Mouse (Mus musculus) lung, postnatal 0 days (tissue): ENCODE measurements around the gene Plekhh2. TPM values are rescaled to one million over a fixed set of nuclear protein-coding genes. Genes with fewer than 3 reads are reported as not detected.

ENCODE experiments used
- ATAC-seq: fragments of 200-750 bp; cut with Nextera tagmentation; 2 replicates; pipeline ENCODE4 v1.8.0; 2017; ENCODE audit warnings: moderate library complexity
- DNase-seq: peaks from one replicate; pipeline ENCODE4 v3.0.0-alpha.2; 2016; ENCODE audit warnings: low spot score
- H3K27ac ChIP-seq: fragments of 300-500 bp; sonication (generic); 2 replicates; pipeline ENCODE4 v1.5.1; 2014; ENCODE audit warnings: antibody characterized with exemption, mild to moderate bottlenecking, low read length, mixed read lengths
- H3K27me3 ChIP-seq: fragments of 300-500 bp; sonication (generic); replicated peaks from 2 replicates; pipeline ENCODE4 v1.6.1; 2014; ENCODE audit warnings: low read length, mixed read lengths; ENCODE audit not compliant: insufficient read depth
- H3K36me3 ChIP-seq: fragments of 300-500 bp; sonication (generic); 2 replicates; pipeline ENCODE4 v1.6.1; 2014; ENCODE audit warnings: low read length, mixed read lengths; ENCODE audit not compliant: insufficient read depth
- H3K4me1 ChIP-seq: fragments of 300-500 bp; sonication (generic); 2 replicates; pipeline ENCODE4 v1.6.1; 2014; ENCODE audit warnings: antibody characterized with exemption, low read depth, low read length, mixed read lengths; ENCODE audit not compliant: insufficient read depth
- H3K4me2 ChIP-seq: fragments of 300-500 bp; sonication (generic); replicated peaks from 2 replicates; pipeline ENCODE4 v1.6.1; 2014; ENCODE audit warnings: low read depth, mild to moderate bottlenecking, low read length, moderate library complexity, mixed read lengths
- H3K4me3 ChIP-seq: fragments of 300-500 bp; sonication (generic); 2 replicates; pipeline ENCODE4 v1.5.1; 2014; ENCODE audit warnings: low read depth, low read length
- H3K9ac ChIP-seq: fragments of 300-500 bp; sonication (generic); replicated peaks from 2 replicates; pipeline ENCODE4 v1.6.1; 2014; ENCODE audit warnings: low read depth, mild to moderate bottlenecking
- H3K9me3 ChIP-seq: fragments of 300-500 bp; sonication (generic); 2 replicates; pipeline ENCODE4 v1.6.1; 2016; ENCODE audit warnings: low read length, mixed read lengths
- CTCF ChIP-seq: IDR thresholded peaks from 2 replicates; pipeline ENCODE4 v1.5.1; 2016; ENCODE audit warnings: antibody characterized with exemption, mild to moderate bottlenecking
- EP300 ChIP-seq: IDR thresholded peaks from 2 replicates; pipeline ENCODE4 v1.6.1; 2016; ENCODE audit warnings: antibody characterized with exemption, mild to moderate bottlenecking, control low read depth
- WGBS: fragments of 180-500 bp; shearing (Covaris S2); extraction: QIAGEN DNeasy Blood & Tissue Kit; methylation state at CpG from one replicate; pipeline ENCODE4 v1.1.7; 2014; 5-methylcytosine and 5-hydroxymethylcytosine counted together
- polyA plus RNA-seq: library from polyadenylated mRNA; unstranded; fragments of >200 nt; fragmentation: Nextera tagmentation; extraction: Ambion mirVana; gene quantifications from 2 replicates; pipeline ENCODE4 v1.2.1, GENCODE M21; 2015

Gene Plekhh2
- polyA plus RNA-seq, 1 experiment from 2014 or later = 5.1 TPM

GRCm38 (mm10) chr17:84480464-84481355 lies 31.0 kb upstream of the Plekhh2 start:
- Histone ChIP-seq H3K4me1 (no peaks in the 10 kb centered on the region), H3K27ac (no peak overlapping the region), H3K27me3 (no peaks in the 10 kb centered on the region), H3K9me3 (no peaks in the 10 kb centered on the region), H3K36me3 (no peaks in the 10 kb centered on the region), H3K4me2 (no peak overlapping the region), H3K9ac (no peak overlapping the region), H3K4me3 (no peak overlapping the region)
- WGBS = 44% methylated on average over 15 of the region's 15 CpGs
- TF ChIP-seq CTCF (peak; percentile 80), EP300 (no peak)
- DNase-seq = peak; percentile 47
- ATAC-seq = peak; percentile 55

GRCm38 (mm10) chr17:84482831-84483230 lies 28.9 kb upstream of the Plekhh2 start:
- DNase-seq (no peak), ATAC-seq (no peak)
- Histone ChIP-seq H3K36me3 (no peaks in the 10 kb centered on the region), H3K4me3 (no peak overlapping the region), H3K27ac (no peak overlapping the region), H3K9ac (no peak overlapping the region), H3K9me3 (no peaks in the 10 kb centered on the region), H3K27me3 (no peaks in the 10 kb centered on the region), H3K4me2 (no peak overlapping the region), H3K4me1 (no peaks in the 10 kb centered on the region)
- WGBS = 88% methylated on average over 3 of the region's 3 CpGs
- TF ChIP-seq EP300 = no peak
- no peak for TF ChIP-seq CTCF

GRCm38 (mm10) chr17:84483673-84484320 lies 27.9 kb upstream of the Plekhh2 start:
- H3K27ac ChIP-seq = no peak overlapping the region
- no peak overlapping the region for H3K9ac ChIP-seq
- WGBS = 58% methylated on average over 6 of the region's 6 CpGs
- H3K4me2 ChIP-seq = no peak overlapping the region
- no peaks in the 10 kb centered on the region for H3K9me3 ChIP-seq
- no peak overlapping the region for H3K4me3 ChIP-seq
- ATAC-seq = no peak
- no peaks in the 10 kb centered on the region for H3K4me1 ChIP-seq
- DNase-seq = no peak
- H3K36me3 ChIP-seq = no peaks in the 10 kb centered on the region
- no peaks in the 10 kb centered on the region for H3K27me3 ChIP-seq
- TF ChIP-seq CTCF (no peak), EP300 (no peak)

- WGBS = 78% methylated on average over 2 of the region's 2 CpGs
- TF ChIP-seq CTCF (no peak), EP300 (no peak)
- no peaks in the 10 kb centered on the region for H3K36me3 ChIP-seq
Measured at GRCm38 (mm10) chr17:84487415-84487814, 24.3 kb upstream of the Plekhh2 start.

GRCm38 (mm10) chr17:84492255-84492880 lies 19.3 kb upstream of the Plekhh2 start:
- Histone ChIP-seq H3K4me3 (no peak overlapping the region), H3K27me3 (no peaks in the 10 kb centered on the region), H3K9ac (no peak overlapping the region), H3K9me3 (no peaks in the 10 kb centered on the region), H3K4me2 (no peak overlapping the region), H3K36me3 (no peaks in the 10 kb centered on the region), H3K27ac (no peak overlapping the region), H3K4me1 (no peaks in the 10 kb centered on the region)
- 27% methylated on average over 5 of the region's 5 CpGs for WGBS
- TF ChIP-seq CTCF = no peak
- no peak for TF ChIP-seq EP300
- DNase-seq (no peak), ATAC-seq (no peak)

More at GRCm38 (mm10) chr17:84487415-84487814, 24.3 kb upstream of the Plekhh2 start:
- ATAC-seq = no peak
- H3K9me3 ChIP-seq = no peaks in the 10 kb centered on the region
- H3K27ac ChIP-seq = no peak overlapping the region
- H3K4me2 ChIP-seq = no peak overlapping the region
- H3K4me1 ChIP-seq = no peaks in the 10 kb centered on the region
- H3K27me3 ChIP-seq = no peaks in the 10 kb centered on the region
- H3K9ac ChIP-seq = no peak overlapping the region
- H3K4me3 ChIP-seq = no peak overlapping the region
- DNase-seq = no peak

GRCm38 (mm10) chr17:84497026-84497425 lies 14.7 kb upstream of the Plekhh2 start:
- H3K36me3 ChIP-seq = no peaks in the 10 kb centered on the region
- H3K9ac ChIP-seq = no peak overlapping the region
- no peak overlapping the region for H3K27ac ChIP-seq
- no peak overlapping the region for H3K4me3 ChIP-seq
- no peaks in the 10 kb centered on the region for H3K4me1 ChIP-seq
- no peaks in the 10 kb centered on the region for H3K9me3 ChIP-seq
- DNase-seq (no peak), ATAC-seq (no peak)
- no peak overlapping the region for H3K4me2 ChIP-seq
- WGBS = 85% methylated on average over 5 of the region's 5 CpGs
- no peaks in the 10 kb centered on the region for H3K27me3 ChIP-seq
- TF ChIP-seq CTCF = no peak
- TF ChIP-seq EP300 = no peak
